Mouse (Mus musculus): ENCODE data around the gene Gm10273.

- no peak for TF ChIP-seq CTCF (IDR thresholded peaks at IDR 0.05; ENCODE audit: control insufficient read depth, insufficient read depth, insufficient read length)
- no peak for TF ChIP-seq USF1 (IDR thresholded peaks at IDR 0.05; ENCODE audit: low read depth)
- no peak for TF ChIP-seq MAX (IDR thresholded peaks at IDR 0.05)
- TF ChIP-seq MYOD1 (IDR thresholded peaks at IDR 0.05; ENCODE audit: control insufficient read depth, insufficient read length, low read depth) = no peak
- TF ChIP-seq MYOG (IDR thresholded peaks at IDR 0.05; ENCODE audit: control insufficient read depth, extremely low read depth, insufficient read length) = no peak
- TF ChIP-seq FOSL1 (IDR thresholded peaks at IDR 0.05; ENCODE audit: insufficient read depth, low read length, poor library complexity, severe bottlenecking) = no peak
These were observed 18.3 kb downstream of the Gm10273 start for GRCm38 (mm10) chr10:59413711-59414110.

All from C2C12 (cell line).